21 mouse cellular contexts compared by ENCODE assay signal in the genomic region with DNA sequence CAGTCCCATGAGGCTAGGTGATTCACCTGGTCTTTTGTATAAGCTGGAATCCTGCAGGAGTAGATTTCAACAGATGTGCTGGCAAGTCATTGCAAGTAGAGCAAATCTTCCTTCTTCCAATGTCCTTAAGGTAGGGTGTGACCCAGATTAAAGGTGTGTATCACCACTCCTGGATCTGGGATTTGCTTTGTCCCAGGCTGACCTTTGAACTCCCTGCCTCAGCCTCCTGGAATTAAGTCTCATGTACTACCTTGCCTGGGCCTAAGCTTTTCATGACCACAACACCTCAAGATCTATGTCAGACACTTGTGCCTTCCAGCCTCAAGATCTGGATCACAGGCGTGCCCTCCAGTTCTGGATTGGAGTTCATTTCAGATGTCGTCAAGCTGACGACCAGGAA. TPM values are rescaled to one million over a fixed set of nuclear protein-coding genes. Genes with fewer than 3 reads are reported as not detected.
DNase-seq lines count a peak whose midpoint lies in the region; ATAC-seq and TF ChIP-seq lines count a peak whose summit lies in the region.
"Had no signal": no experiment of that assay in that cellular context is flagged by ENCODE, and none has a peak within 500 bp of the region (broad histone marks: within the 10 kb centered on the region; RNA-seq: fewer than 3 reads in every experiment).

No protein-coding gene starts in this region.

- peak overlapping the region; percentile 51 for H3K27ac ChIP-seq in kidney, adult 2 months (ENCODE audit: insufficient read depth, low read depth, low read length)
- no peak overlapping the region for H3K27ac ChIP-seq in kidney, embryonic 14.5 days (ENCODE audit: low read depth, low read length)
- H3K27ac ChIP-seq in kidney, embryonic 16.5 days (ENCODE audit: low read length) = peak overlapping the region; percentile 54; the same call in 1 of the 2 replicates
- H3K27ac ChIP-seq: hindbrain, embryonic 10.5 days; hindbrain, embryonic 13.5 days had no signal

- WGBS in kidney, adult 2 months = 79% methylated on average over 3 of the region's 3 CpGs
- 79% methylated on average over 3 of the region's 3 CpGs for WGBS in kidney, embryonic 14.5 days
- WGBS in kidney, embryonic 16.5 days = 87% methylated on average over 3 of the region's 3 CpGs

- TF ChIP-seq CTCF in kidney, adult 2 months (conservative IDR thresholded peaks at IDR 0.05; ENCODE audit: insufficient read depth, insufficient read length, low read depth, low read length) = no peak

- peaks cover 26% of the 10 kb centered on the region for H3K4me1 ChIP-seq in kidney, adult 2 months (ENCODE audit: control insufficient read depth, insufficient read depth, low read length)
- H3K4me1 ChIP-seq in kidney, embryonic 14.5 days (ENCODE audit: control insufficient read depth, insufficient read depth, low read length) = no peaks in the 10 kb centered on the region
- H3K4me1 ChIP-seq in kidney, embryonic 16.5 days (ENCODE audit: insufficient read depth, low read length) = no peaks in the 10 kb centered on the region
- H3K4me1 ChIP-seq: hindbrain, embryonic 10.5 days; hindbrain, embryonic 13.5 days had no signal

- no peak for ATAC-seq in kidney, embryonic 14.5 days (ENCODE audit: low FRiP score, low TSS enrichment)
- ATAC-seq in kidney, embryonic 16.5 days (ENCODE audit: low FRiP score, low TSS enrichment) = no peak
- no peak for ATAC-seq in inflammation-experienced regulatory T-cells, adult 6 months
- ATAC-seq: CD4-positive, CD25-positive, alpha-beta regulatory T cell, adult 4 months; forebrain, embryonic 14.5 days; forebrain, postnatal 0 days; hindbrain, embryonic 16.5 days had no signal

- H3K4me3 ChIP-seq in kidney, adult 2 months (ENCODE audit: insufficient read depth, low read depth, low read length) = no peak overlapping the region
- H3K4me3 ChIP-seq in kidney, embryonic 14.5 days (ENCODE audit: low read length) = no peak overlapping the region
- no peak overlapping the region for H3K4me3 ChIP-seq in kidney, embryonic 16.5 days (ENCODE audit: low read length)
- H3K4me3 ChIP-seq: hindbrain, embryonic 10.5 days; hindbrain, embryonic 13.5 days had no signal

- H3K36me3 ChIP-seq in kidney, adult 2 months (ENCODE audit: control insufficient read depth, insufficient read depth, low read length) = no peaks in the 10 kb centered on the region
- H3K36me3 ChIP-seq in kidney, embryonic 14.5 days (ENCODE audit: control insufficient read depth, insufficient read depth, low read length) = no peaks in the 10 kb centered on the region
- H3K36me3 ChIP-seq in kidney, embryonic 16.5 days (ENCODE audit: insufficient read depth, low read length) = no peaks in the 10 kb centered on the region
- H3K36me3 ChIP-seq: hindbrain, embryonic 10.5 days; hindbrain, embryonic 13.5 days had no signal

- TF ChIP-seq POLR2A in kidney, adult 2 months (IDR thresholded peaks at IDR 0.05; ENCODE audit: low read depth, low read length) = no peak

- H3K4me2 ChIP-seq in kidney, embryonic 14.5 days (replicated peaks; ENCODE audit: low read depth, low read length) = no peak overlapping the region
- H3K4me2 ChIP-seq in kidney, embryonic 16.5 days (replicated peaks; ENCODE audit: low read depth, low read length) = no peak overlapping the region
- H3K4me2 ChIP-seq: heart, embryonic 11.5 days; hindbrain, embryonic 13.5 days had no signal

- DNase-seq in kidney, adult 2 months = peak; percentile 58
- DNase-seq in kidney, adult 18-20 months = no peak
- peak; percentile 41 for DNase-seq in gonadal fat pad, adult 2 months (ENCODE audit: low read depth)
- DNase-seq: adrenal gland, adult 2 months; adrenal gland, postnatal 14 days; cerebellum, adult 11 months; cerebellum, adult 2 months; cerebellum, adult 9-11 months; cerebellum, postnatal 25 days; embryo, embryonic 11 days; forebrain, postnatal 0 days; gastrocnemius, postnatal 25 days had no signal

- H3K9me3 ChIP-seq in kidney, embryonic 14.5 days (ENCODE audit: control insufficient read depth, low read length) = no peaks in the 10 kb centered on the region
- no peaks in the 10 kb centered on the region for H3K9me3 ChIP-seq in kidney, embryonic 16.5 days (ENCODE audit: low read length)
- H3K9me3 ChIP-seq: hindbrain, embryonic 10.5 days; hindbrain, embryonic 13.5 days had no signal

- H3K9ac ChIP-seq in kidney, embryonic 14.5 days (ENCODE audit: low read depth, low read length) = no peak overlapping the region
- H3K9ac ChIP-seq in kidney, embryonic 16.5 days (replicated peaks; ENCODE audit: low read length) = no peak overlapping the region
- H3K9ac ChIP-seq: forebrain, postnatal 0 days; hindbrain, embryonic 13.5 days had no signal

- H3K27me3 ChIP-seq in kidney, adult 2 months (replicated peaks; ENCODE audit: control insufficient read depth, insufficient read depth, low read length) = no peaks in the 10 kb centered on the region
- H3K27me3 ChIP-seq in kidney, embryonic 14.5 days (ENCODE audit: control insufficient read depth, insufficient read depth, low read length) = no peaks in the 10 kb centered on the region
- H3K27me3 ChIP-seq in kidney, embryonic 16.5 days (ENCODE audit: insufficient read depth, low read length) = no peaks in the 10 kb centered on the region
- H3K27me3 ChIP-seq: hindbrain, embryonic 13.5 days had no signal

RNA-seq across cellular contexts. Expression of a gene that starts 41.9 kb away (rescaled TPM):
- polyA plus RNA-seq in kidney, adult 2 months (2012; rRNA removed) = 20.0 and 22.5 TPM in 2 replicates
- polyA plus RNA-seq in kidney, embryonic 14.5 days (2014; fragmentation: Nextera tagmentation; extraction: Ambion mirVana) = 10.2 and 13.0 TPM in 2 replicates
- 9.2 and 10.4 TPM in 2 replicates for polyA plus RNA-seq in kidney, embryonic 16.5 days (2015; fragmentation: Nextera tagmentation; extraction: Ambion mirVana)
- 17.1 and 21.3 TPM in 2 replicates for polyA plus RNA-seq in gonadal fat pad, adult 2 months (2012; rRNA removed)
- 10 to 100 TPM; 20.8 to 32.2 (median 28.9) TPM for polyA plus RNA-seq in inflammation-experienced regulatory T-cells, adult 6 months (2017; shearing (Covaris generic))
